Mouse (Mus musculus): ENCODE measurements around the gene Mdfi.

DNA sequence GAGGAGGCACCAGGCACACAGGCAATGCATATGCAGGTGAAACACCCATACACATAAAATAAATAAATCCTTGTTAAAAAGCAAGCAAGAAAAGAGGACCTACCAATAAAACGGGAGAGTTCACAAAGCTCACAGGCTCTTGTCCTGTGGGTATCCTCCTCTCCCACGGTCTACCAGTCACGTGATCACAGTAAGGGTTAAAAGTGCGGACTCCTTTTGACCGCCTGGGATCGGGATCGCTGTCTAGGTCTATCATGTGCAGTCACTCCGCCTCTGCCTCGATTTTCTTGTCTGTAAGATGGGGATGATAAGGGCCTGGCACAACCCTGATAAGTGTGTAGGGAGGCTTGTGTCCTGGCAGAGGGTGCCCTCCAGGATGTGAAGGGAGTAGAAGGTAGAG is 37.1 kb downstream of the Mdfi start:
- no peak for TF ChIP-seq CTCF (conservative IDR thresholded peaks at IDR 0.05; ENCODE audit: low read length)
- no peak for TF ChIP-seq POU5F1 (IDR thresholded peaks at IDR 0.05; ENCODE audit: borderline replicate concordance, low read length)
